Mouse (Mus musculus) ES-E14 (cell line): ENCODE results near the gene Wif1. TPM values are rescaled to one million over a fixed set of nuclear protein-coding genes. Genes with fewer than 3 reads are reported as not detected.

ENCODE experiments used
- DNase-seq: peaks from one replicate; pipeline ENCODE4 v3.0.0-alpha.2; 2013; ENCODE audit warnings: low read depth, low spot score
- H3K27ac ChIP-seq: 2 replicates; pipeline ENCODE4 v1.5.1; 2012; ENCODE audit warnings: low read depth, mild to moderate bottlenecking, low read length, moderate library complexity, mixed read lengths; ENCODE audit not compliant: poor library complexity, insufficient read depth, severe bottlenecking
- H3K36me3 ChIP-seq: 2 replicates; pipeline ENCODE4 v1.6.1; 2012; ENCODE audit warnings: mild to moderate bottlenecking, low read length, moderate library complexity, mixed read lengths; ENCODE audit not compliant: control insufficient read depth, poor library complexity, insufficient read depth, severe bottlenecking
- H3K4me1 ChIP-seq, 2 experiments: fragments of 150-350 bp in 1 of 2; sonication (generic) in 1 of 2; 2 replicates each; pipeline ENCODE4 v1.6.1; 2012; ENCODE audit warnings: low read length in 2 of 2, mild to moderate bottlenecking in 1 of 2, mixed read lengths in 1 of 2; ENCODE audit not compliant: control insufficient read depth in 2 of 2, insufficient read depth in 2 of 2, poor library complexity in 1 of 2
- H3K4me3 ChIP-seq, 2 experiments: fragments of 150-350 bp in 1 of 2; sonication (generic) in 1 of 2; 2 replicates each; pipeline ENCODE4 v1.5.1; 2012; ENCODE audit warnings: low read length in 2 of 2, low read depth in 1 of 2, mild to moderate bottlenecking in 1 of 2, mixed read lengths in 1 of 2; ENCODE audit not compliant: insufficient read depth in 1 of 2, poor library complexity in 1 of 2, severe bottlenecking in 1 of 2
- H3K9ac ChIP-seq: 2 replicates; pipeline ENCODE4 v1.6.1; 2012; ENCODE audit warnings: low read depth, mild to moderate bottlenecking, low read length, mixed read lengths; ENCODE audit not compliant: poor library complexity, insufficient read depth, severe bottlenecking
- H3K9me3 ChIP-seq: fragments of 150-350 bp; sonication (generic); 2 replicates; pipeline ENCODE4 v1.6.1; 2012; ENCODE audit warnings: low read depth, mild to moderate bottlenecking, low read length; ENCODE audit not compliant: control insufficient read depth, insufficient read depth
- CHD2 ChIP-seq: IDR thresholded peaks from 2 replicates; pipeline ENCODE4 v1.6.1; 2014; ENCODE audit warnings: mild to moderate bottlenecking, low read depth, low read length, inconsistent platforms
- HCFC1 ChIP-seq: IDR thresholded peaks from 2 replicates; pipeline ENCODE4 v1.6.1; 2012; ENCODE audit warnings: low read length, inconsistent platforms, borderline replicate concordance; ENCODE audit not compliant: insufficient read depth
- MAFK ChIP-seq: IDR thresholded peaks from 2 replicates; pipeline ENCODE4 v1.6.1; 2014; ENCODE audit warnings: mild to moderate bottlenecking, low read depth, low read length, inconsistent platforms; ENCODE audit not compliant: insufficient read depth
- ZC3H11A ChIP-seq: IDR thresholded peaks from 2 replicates; pipeline ENCODE4 v1.6.1; 2012; ENCODE audit warnings: low read depth, mild to moderate bottlenecking, inconsistent platforms, low read length, borderline replicate concordance
- ZNF384 ChIP-seq: IDR thresholded peaks from 2 replicates; pipeline ENCODE4 v1.6.1; 2012; ENCODE audit warnings: low read depth, low read length, inconsistent platforms
- in situ Hi-C, 2 experiments: fragments of 600-800 bp; cut with MboI; formaldehyde crosslinking; loops; one replicate each; pipeline ENCODE4 v1.15.1; 2025; ENCODE audit warnings: low sequenced_read_pairs in 2 of 2, inconsistent platforms in 1 of 2; ENCODE audit not compliant: unreplicated experiment in 2 of 2
- total RNA-seq: library from RNA; depleted of rRNA; stranded (reverse); fragments of 300-350 nt; gene quantifications from 2 replicates; pipeline ENCODE4 v1.2.3, GENCODE M21; 2012

Wif1 gene
- total RNA-seq, 1 experiment: 0.13 TPM

DNA sequence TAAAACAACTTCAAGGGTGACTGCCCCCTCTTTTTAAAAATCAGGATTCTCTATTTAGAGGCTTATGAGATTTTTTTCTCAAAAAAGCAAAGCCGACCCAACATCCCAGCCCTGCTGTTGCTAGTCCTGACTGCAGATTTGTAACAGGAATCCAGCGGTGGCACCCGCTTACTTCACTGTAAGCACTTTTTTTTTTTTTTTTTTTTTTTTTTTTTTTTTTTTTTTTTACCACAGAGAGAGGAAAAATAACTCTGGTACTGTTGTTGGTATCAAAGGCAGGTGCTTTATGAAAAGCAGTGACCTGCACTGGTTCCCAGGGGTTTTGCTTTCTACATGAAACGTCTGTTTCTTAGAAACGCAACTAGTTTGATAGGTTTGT, 798 bp downstream of the Wif1 start:
- Histone ChIP-seq H3K9me3 (no peaks in the 10 kb centered on the region), H3K4me3 (peak overlapping the region; percentile 69 to 98; a peak in 3 of 4 replicates), H3K9ac (no peak overlapping the region), H3K4me1 (no peaks in the 10 kb centered on the region), H3K27ac (no peak overlapping the region), H3K36me3 (no peaks in the 10 kb centered on the region)
- DNase-seq: no peak
- in situ Hi-C loops: loop anchor here in 1 of 2 experiments (10.0 kb wide), 1 partner anchor 220 kb away; no protein-coding TSS in a partner anchor
- no peak for TF ChIP-seq MAFK
- peak; percentile 93 for TF ChIP-seq ZNF384
- TF ChIP-seq CHD2: no peak
- no peak for TF ChIP-seq HCFC1
- TF ChIP-seq ZC3H11A: no peak

DNA sequence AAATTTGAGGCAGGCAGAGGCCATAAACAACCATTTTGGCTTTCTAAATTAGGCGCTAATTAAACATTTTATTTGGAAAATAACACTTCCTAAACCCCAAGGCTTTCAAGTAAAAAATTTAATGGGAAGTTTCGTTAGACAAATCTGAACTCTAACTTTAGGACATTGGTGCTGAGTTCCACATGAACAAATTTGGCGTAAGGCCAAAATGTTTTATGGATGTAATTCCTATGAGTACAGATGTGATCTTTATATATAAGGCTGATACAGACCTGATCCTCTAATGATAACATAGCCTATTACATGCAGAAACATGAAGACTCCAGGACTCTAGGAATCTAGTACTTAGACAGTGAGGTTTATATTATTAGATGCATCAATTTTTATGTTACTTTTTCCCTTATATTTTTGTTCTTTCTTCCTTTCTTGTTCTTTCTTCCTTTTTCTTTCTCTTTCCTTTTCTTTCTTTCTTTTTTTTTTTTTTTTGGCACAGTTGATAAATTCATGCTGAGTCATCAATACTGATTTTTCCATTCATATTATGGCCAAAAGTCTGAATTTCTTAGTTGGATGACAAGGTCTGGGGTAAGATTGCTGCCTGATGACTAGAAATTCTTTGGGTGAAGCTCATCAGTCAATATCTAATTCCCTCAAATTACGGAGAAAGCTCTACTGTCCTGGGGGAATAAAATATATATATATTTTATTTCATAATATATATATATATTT, 5.0 kb downstream of the Wif1 start:
- H3K27ac ChIP-seq: no peak overlapping the region
- H3K36me3 ChIP-seq: no peaks in the 10 kb centered on the region
- no peak overlapping the region for H3K9ac ChIP-seq
- H3K4me1 ChIP-seq: no peaks in the 10 kb centered on the region
- TF ChIP-seq HCFC1 (no peak), MAFK (peak; percentile 84), ZC3H11A (no peak), CHD2 (no peak), ZNF384 (no peak)
- in situ Hi-C loops: loop anchor here in 1 of 2 experiments (10.0 kb wide), 1 partner anchor 216 kb away; no protein-coding TSS in a partner anchor
- no peaks in the 10 kb centered on the region for H3K9me3 ChIP-seq
- H3K4me3 ChIP-seq: no peak overlapping the region
- DNase-seq: no peak

DNA sequence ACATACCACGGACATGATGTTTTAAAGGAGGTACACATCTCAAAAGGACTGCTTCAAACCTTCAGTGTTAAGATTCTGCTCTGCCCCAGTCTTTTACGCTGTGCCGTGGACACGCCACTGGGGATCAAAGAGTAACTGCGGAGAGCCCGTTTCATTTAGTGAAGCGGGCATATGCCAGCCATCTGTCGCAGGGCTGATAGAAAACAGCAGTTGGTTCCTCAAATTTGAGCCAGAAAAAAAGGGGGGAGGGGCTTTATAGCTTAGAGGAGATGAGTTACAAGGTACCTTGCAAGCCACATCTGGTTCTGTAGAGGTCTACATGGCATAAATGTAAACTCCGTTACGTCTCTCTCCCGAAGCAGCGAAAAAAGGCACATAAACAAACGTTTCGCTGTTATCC, 7.2 kb downstream of the Wif1 start:
- peaks cover 0 to 2% of the 10 kb centered on the region in 2 experiments; a peak in 1 of 4 replicates for H3K4me1 ChIP-seq
- no peak for TF ChIP-seq CHD2
- TF ChIP-seq HCFC1: no peak
- H3K9ac ChIP-seq: no peak overlapping the region
- H3K4me3 ChIP-seq: no peak overlapping the region
- in situ Hi-C loops: no loop called here
- H3K27ac ChIP-seq: no peak overlapping the region
- H3K9me3 ChIP-seq: no peaks in the 10 kb centered on the region
- DNase-seq: no peak
- H3K36me3 ChIP-seq: no peaks in the 10 kb centered on the region

DNA sequence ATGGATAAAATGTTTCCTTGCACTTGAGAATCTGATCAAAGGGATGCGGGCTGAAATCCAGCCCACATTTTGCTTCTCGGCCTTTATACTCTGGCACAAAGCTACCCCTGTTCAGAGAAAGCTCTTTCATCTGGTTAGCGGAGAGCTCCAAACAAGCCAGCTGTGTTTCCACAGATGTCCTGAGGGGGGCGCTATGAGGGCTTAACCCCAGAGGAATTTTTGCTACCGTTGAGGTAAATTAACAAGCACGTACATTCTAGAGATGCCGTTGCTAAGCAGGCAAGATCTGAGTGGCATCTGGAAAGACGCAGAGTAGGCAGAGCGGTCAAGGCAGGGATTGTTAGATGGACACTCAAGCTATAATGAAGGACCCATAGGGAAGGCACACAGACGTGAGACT, 13.7 kb downstream of the Wif1 start:
- no peak for TF ChIP-seq CHD2
- no peak for TF ChIP-seq MAFK
- TF ChIP-seq HCFC1: no peak
- no peak for TF ChIP-seq ZC3H11A
- no peak for TF ChIP-seq ZNF384
- Histone ChIP-seq H3K27ac (no peak overlapping the region), H3K4me1 (peaks cover 0 to 2% of the 10 kb centered on the region in 2 experiments; a peak in 1 of 4 replicates), H3K36me3 (no peaks in the 10 kb centered on the region), H3K9ac (no peak overlapping the region), H3K4me3 (no peak overlapping the region), H3K9me3 (no peaks in the 10 kb centered on the region)
- in situ Hi-C loops: no loop called here
- DNase-seq: no peak

- Histone ChIP-seq H3K9me3 (no peaks in the 10 kb centered on the region), H3K4me1 (no peaks in the 10 kb centered on the region), H3K9ac (no peak overlapping the region), H3K27ac (no peak overlapping the region), H3K4me3 (no peak overlapping the region), H3K36me3 (no peaks in the 10 kb centered on the region)
- in situ Hi-C loops: no loop called here
- no peak for DNase-seq
- TF ChIP-seq CHD2 (no peak), HCFC1 (no peak), ZC3H11A (no peak), MAFK (no peak)
Observed at GRCm38 (mm10) chr10:121052076-121052475, 18.3 kb downstream of the Wif1 start.
